Comparison of ENCODE assay signal across 23 mouse cellular contexts in the genomic region with DNA sequence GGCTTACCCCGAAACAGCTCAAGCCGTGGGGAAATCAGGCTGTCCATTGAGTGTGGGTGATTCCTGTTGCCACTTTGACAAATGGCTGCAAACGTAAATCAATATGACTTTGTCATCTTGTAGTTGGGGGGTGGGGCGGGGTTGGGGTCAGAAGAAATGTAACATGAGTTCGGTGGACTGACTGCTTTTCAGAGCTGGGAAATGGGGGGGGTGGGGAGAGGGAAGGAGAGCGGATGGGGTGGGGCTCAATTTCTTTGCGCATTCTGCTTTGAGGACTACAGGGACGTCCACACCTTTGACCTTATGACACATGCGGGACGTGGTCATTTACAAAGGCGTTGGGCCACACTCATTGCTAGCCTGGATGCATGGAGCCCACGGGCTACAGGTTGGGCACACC.
DNase-seq lines count a peak whose midpoint lies in the region; ATAC-seq lines count a peak whose summit lies in the region.
"Had no signal": no experiment of that assay in that cellular context is flagged by ENCODE, and none has a peak within 500 bp of the region (broad histone marks: within the 10 kb centered on the region; RNA-seq: fewer than 3 reads in every experiment).

No protein-coding gene starts in this region.

- H3K27me3 ChIP-seq in neural tube, embryonic 11.5 days (ENCODE audit: control insufficient read depth, insufficient read depth, low read length) = no peaks in the 10 kb centered on the region
- H3K27me3 ChIP-seq in embryonic facial prominence, embryonic 15.5 days = no peaks in the 10 kb centered on the region
- H3K27me3 ChIP-seq in limb, embryonic 10.5 days (ENCODE audit: low read depth, poor library complexity, severe bottlenecking) = no peaks in the 10 kb centered on the region
- no peaks in the 10 kb centered on the region for H3K27me3 ChIP-seq in forebrain, embryonic 16.5 days (replicated peaks; ENCODE audit: control insufficient read depth, insufficient read depth, low read length)
- H3K27me3 ChIP-seq: heart, embryonic 13.5 days; liver, embryonic 12.5 days; Patski had no signal

- no peak for DNase-seq in neural tube, embryonic 11.5 days (ENCODE audit: low spot score)
- DNase-seq in neural tube, embryonic 10.5 days (ENCODE audit: extremely low spot score, low spot score) = no peak
- DNase-seq in limb, embryonic 10.5 days (ENCODE audit: low spot score) = no peak
- no peak for DNase-seq in right cerebral cortex, adult 18-20 months
- DNase-seq in embryo, embryonic 10.5 days (ENCODE audit: low spot score) = no peak
- DNase-seq: adrenal gland, postnatal 25 days; B cell, adult 2 months; cerebellum, adult 11 months; cerebellum, postnatal 10 days; heart, adult 18-20 months; kidney, adult 9 months; kidney, postnatal 25 days; lung, adult 2 months; lung, postnatal 36 days; thymus, postnatal 4 days had no signal

- peak overlapping the region; percentile 50; the same call in 1 of the 2 replicates for H3K27ac ChIP-seq in neural tube, embryonic 11.5 days (ENCODE audit: low read depth, low read length)
- H3K27ac ChIP-seq in embryonic facial prominence, embryonic 15.5 days (replicated peaks) = no peak overlapping the region
- 0 out of 2 replicates have a peak overlapping the region, but pooled peaks have one; percentile 2 for H3K27ac ChIP-seq in limb, embryonic 10.5 days
- H3K27ac ChIP-seq in forebrain, embryonic 16.5 days (ENCODE audit: low read length) = no peak overlapping the region
- H3K27ac ChIP-seq: forebrain, embryonic 12.5 days; heart, embryonic 13.5 days; liver, embryonic 12.5 days; midbrain, embryonic 10.5 days had no signal

- no peak overlapping the region for H3K4me3 ChIP-seq in neural tube, embryonic 11.5 days (ENCODE audit: low read depth, low read length)
- H3K4me3 ChIP-seq in embryonic facial prominence, embryonic 15.5 days (replicated peaks) = peak overlapping the region; percentile 13; the same call in 1 of the 2 replicates
- H3K4me3 ChIP-seq in limb, embryonic 10.5 days = no peak overlapping the region
- H3K4me3 ChIP-seq in forebrain, embryonic 16.5 days (replicated peaks; ENCODE audit: low read length) = no peak overlapping the region
- H3K4me3 ChIP-seq: forebrain, embryonic 12.5 days; heart, embryonic 13.5 days; liver, embryonic 12.5 days; midbrain, embryonic 10.5 days; myocyte had no signal

- H3K9me3 ChIP-seq in neural tube, embryonic 11.5 days (ENCODE audit: control insufficient read depth, low read length) = no peaks in the 10 kb centered on the region
- H3K9me3 ChIP-seq in embryonic facial prominence, embryonic 15.5 days (replicated peaks) = no peaks in the 10 kb centered on the region
- no peaks in the 10 kb centered on the region for H3K9me3 ChIP-seq in limb, embryonic 10.5 days (replicated peaks)
- no peaks in the 10 kb centered on the region for H3K9me3 ChIP-seq in forebrain, embryonic 16.5 days (ENCODE audit: control insufficient read depth, low read length)
- H3K9me3 ChIP-seq: forebrain, embryonic 12.5 days; liver, embryonic 12.5 days; midbrain, embryonic 10.5 days had no signal

- peaks cover 26% of the 10 kb centered on the region for H3K4me1 ChIP-seq in neural tube, embryonic 11.5 days (ENCODE audit: control insufficient read depth, insufficient read depth, low read length)
- peaks cover 22% of the 10 kb centered on the region for H3K4me1 ChIP-seq in embryonic facial prominence, embryonic 15.5 days
- peaks cover 38% of the 10 kb centered on the region for H3K4me1 ChIP-seq in limb, embryonic 10.5 days
- H3K4me1 ChIP-seq in forebrain, embryonic 16.5 days (replicated peaks; ENCODE audit: control insufficient read depth, insufficient read depth, low read length) = peaks cover 13% of the 10 kb centered on the region

- no peak overlapping the region for H3K4me2 ChIP-seq in neural tube, embryonic 11.5 days (ENCODE audit: low read depth)
- peak overlapping the region; percentile 15; the same call in 1 of the 2 replicates for H3K4me2 ChIP-seq in embryonic facial prominence, embryonic 15.5 days (replicated peaks)
- H3K4me2 ChIP-seq in forebrain, embryonic 16.5 days (ENCODE audit: low read length) = no peak overlapping the region
- H3K4me2 ChIP-seq: forebrain, embryonic 12.5 days; heart, embryonic 13.5 days; liver, embryonic 12.5 days had no signal

- H3K9ac ChIP-seq in neural tube, embryonic 11.5 days (ENCODE audit: low read length) = no peak overlapping the region
- no peak overlapping the region for H3K9ac ChIP-seq in embryonic facial prominence, embryonic 15.5 days
- no peak overlapping the region for H3K9ac ChIP-seq in forebrain, embryonic 16.5 days (replicated peaks; ENCODE audit: low read depth, low read length)
- H3K9ac ChIP-seq: forebrain, embryonic 12.5 days; heart, embryonic 13.5 days; liver, embryonic 12.5 days had no signal

- H3K36me3 ChIP-seq in neural tube, embryonic 11.5 days (ENCODE audit: control insufficient read depth, insufficient read depth, low read length) = no peaks in the 10 kb centered on the region
- H3K36me3 ChIP-seq in embryonic facial prominence, embryonic 15.5 days = no peaks in the 10 kb centered on the region
- H3K36me3 ChIP-seq in limb, embryonic 10.5 days = no peaks in the 10 kb centered on the region
- no peaks in the 10 kb centered on the region for H3K36me3 ChIP-seq in forebrain, embryonic 16.5 days (ENCODE audit: control insufficient read depth, insufficient read depth)
- H3K36me3 ChIP-seq: forebrain, embryonic 12.5 days; heart, embryonic 13.5 days; liver, embryonic 12.5 days; midbrain, embryonic 10.5 days had no signal

- ATAC-seq in neural tube, embryonic 11.5 days (ENCODE audit: insufficient read depth, low FRiP score, low TSS enrichment) = no peak
- no peak for ATAC-seq in embryonic facial prominence, embryonic 15.5 days (ENCODE audit: insufficient number of reproducible peaks, low FRiP score, low TSS enrichment, low read depth)
- no peak for ATAC-seq in forebrain, embryonic 16.5 days
- ATAC-seq: liver, embryonic 12.5 days; Patski had no signal

- WGBS in neural tube, embryonic 11.5 days = 66% methylated on average over 12 of the region's 12 CpGs
- 58% methylated on average over 12 of the region's 12 CpGs for WGBS in embryonic facial prominence, embryonic 15.5 days
- 61% methylated on average over 12 of the region's 12 CpGs for WGBS in limb, embryonic 10.5 days
- WGBS in forebrain, embryonic 16.5 days = 86% methylated on average over 12 of the region's 12 CpGs

Comparison
In these comparisons a context has a peak if more than half of its experiments do, and no peak if none do; other contexts are left out.
1. H3K27ac ChIP-seq: peak in neural tube, embryonic 11.5 days (single experiment) and limb, embryonic 10.5 days (single experiment); none in embryonic facial prominence, embryonic 15.5 days (single experiment) and forebrain, embryonic 16.5 days (single experiment).